Mouse (Mus musculus) neutrophil, adult 65 days (primary cell): Measurements from ENCODE around the gene Arfgap3. TPM values are rescaled to one million over a fixed set of nuclear protein-coding genes. Genes with fewer than 3 reads are reported as not detected.

Experiments used
- total RNA-seq: library from RNA; stranded (reverse); gene quantifications from 2 replicates; pipeline ENCODE4 v1.2.4, GENCODE M21; 2023

The Arfgap3 gene
- 11.5 and 16.3 TPM in 2 replicates for total RNA-seq

GRCm38 (mm10) chr15:83349954-83350711 lies at the start of gene Arfgap3:
Gene Arfgap3 (minus strand): TSS chr15:83350247.

GRCm38 (mm10) chr15:83251176-83252004 lies 98.7 kb downstream of the Arfgap3 start, which contains the start of gene A4galt:
Gene A4galt (minus strand): TSS chr15:83251774.

Other genes with a start within 250 kb of the Arfgap3 start
- gene Rrp7a, start 227.4 kb downstream of the Arfgap3 start, total RNA-seq, result 40.8 and 44.1 TPM in 2 replicates
- 177 and 222 TPM in 2 replicates for gene Poldip3, start 200.9 kb downstream of the Arfgap3 start, total RNA-seq
- 61.1 and 65.7 TPM in 2 replicates for gene Cyb5r3, start 177.7 kb downstream of the Arfgap3 start, total RNA-seq
- gene A4galt, start 98.5 kb downstream of the Arfgap3 start, total RNA-seq, result not detected in 2 replicates
- gene Pacsin2, start 114.4 kb upstream of the Arfgap3 start, total RNA-seq, result 106 and 126 TPM in 2 replicates
- 5.1 and 5.4 TPM in 2 replicates for gene Ttll1, start 160.6 kb upstream of the Arfgap3 start, total RNA-seq
- not detected in 2 replicates for gene Bik, start 176.6 kb upstream of the Arfgap3 start, total RNA-seq
- 237 and 255 TPM in 2 replicates for gene Tspo, start 213.3 kb upstream of the Arfgap3 start, total RNA-seq
- 4.3 TPM in 2 replicates for gene Mcat, start 213.5 kb upstream of the Arfgap3 start, total RNA-seq
- gene Ttll12, start 244.9 kb upstream of the Arfgap3 start, total RNA-seq, result 3.6 and 4.2 TPM in 2 replicates